13 mouse cellular contexts compared by ENCODE assay signal in genomic region chr1:186925411-186925810, GRCm38 (mm10). TPM values are rescaled to one million over a fixed set of nuclear protein-coding genes. Genes with fewer than 3 reads are reported as not detected.
DNase-seq lines count a peak whose midpoint lies in the region; ATAC-seq lines count a peak whose summit lies in the region.
"Had no signal": no experiment of that assay in that cellular context is flagged by ENCODE, and none has a peak within 500 bp of the region (broad histone marks: within the 10 kb centered on the region; RNA-seq: fewer than 3 reads in every experiment).

No protein-coding gene starts in this region.

- no peak for ATAC-seq in heart, embryonic 16.5 days (replicated peaks; ENCODE audit: extremely low read depth, insufficient read depth, low FRiP score)
- ATAC-seq in neural tube, embryonic 11.5 days (ENCODE audit: insufficient read depth, low FRiP score, low TSS enrichment) = no peak
- peak; percentile 70; the same call in 1 of the 2 replicates for ATAC-seq in embryonic facial prominence, embryonic 11.5 days (replicated peaks; ENCODE audit: insufficient number of reproducible peaks, low FRiP score, low TSS enrichment, low read depth)
- ATAC-seq in erythroblast, adult 5-6 weeks (replicated peaks; ENCODE audit: low FRiP score, poor library complexity, severe bottlenecking) = no peak

- intact Hi-C loops in left cerebral cortex, postnatal 36 days (cut with DNase I) = no loop called here

- H3K9me3 ChIP-seq in heart, embryonic 16.5 days (replicated peaks; ENCODE audit: control insufficient read depth, low read length) = no peaks in the 10 kb centered on the region
- H3K9me3 ChIP-seq in neural tube, embryonic 11.5 days (ENCODE audit: control insufficient read depth, low read length) = no peaks in the 10 kb centered on the region
- no peaks in the 10 kb centered on the region for H3K9me3 ChIP-seq in embryonic facial prominence, embryonic 11.5 days (replicated peaks; ENCODE audit: control insufficient read depth, low read length)

- H3K36me3 ChIP-seq in heart, embryonic 16.5 days (ENCODE audit: control insufficient read depth, insufficient read depth) = no peaks in the 10 kb centered on the region
- H3K36me3 ChIP-seq in neural tube, embryonic 11.5 days (ENCODE audit: control insufficient read depth, insufficient read depth, low read length) = no peaks in the 10 kb centered on the region
- H3K36me3 ChIP-seq in embryonic facial prominence, embryonic 11.5 days (replicated peaks; ENCODE audit: control insufficient read depth, insufficient read depth, low read depth, low read length) = no peaks in the 10 kb centered on the region

- no peak for DNase-seq in heart, postnatal 4 days
- peak; percentile 27 for DNase-seq in neural tube, embryonic 11.5 days (ENCODE audit: low spot score)
- no peak for DNase-seq in neural tube, embryonic 10.5 days (ENCODE audit: extremely low spot score, low spot score)
- peak; percentile 47 for DNase-seq in embryonic facial prominence, embryonic 11.5 days (ENCODE audit: low spot score)
- peak; percentile 41 for DNase-seq in mesoderm, embryonic 11.5 days (ENCODE audit: low read depth, low spot score)
- DNase-seq in left cerebral cortex, postnatal 36 days (ENCODE audit: low spot score in 2 of 2) = no peak
- DNase-seq: cerebellum, postnatal 25 days; kidney, adult 9 months; liver; lung, postnatal 14 days had no signal

- H3K4me2 ChIP-seq in heart, embryonic 16.5 days (ENCODE audit: low read depth, low read length) = peak overlapping the region; percentile 50
- no peak overlapping the region for H3K4me2 ChIP-seq in neural tube, embryonic 11.5 days (ENCODE audit: low read depth)
- H3K4me2 ChIP-seq in embryonic facial prominence, embryonic 11.5 days (ENCODE audit: low read depth, low read length) = no peak overlapping the region
- H3K4me2 ChIP-seq: hindbrain, embryonic 14.5 days had no signal

- 22% methylated on average over 9 of the region's 9 CpGs for WGBS in heart, embryonic 16.5 days
- 42% methylated on average over 9 of the region's 9 CpGs for WGBS in neural tube, embryonic 11.5 days
- 29% methylated on average over 9 of the region's 9 CpGs for WGBS in embryonic facial prominence, embryonic 11.5 days

- H3K4me3 ChIP-seq in heart, embryonic 16.5 days (ENCODE audit: low read length) = no peak overlapping the region
- H3K4me3 ChIP-seq in neural tube, embryonic 11.5 days (ENCODE audit: low read depth, low read length) = no peak overlapping the region
- no peak overlapping the region for H3K4me3 ChIP-seq in embryonic facial prominence, embryonic 11.5 days (ENCODE audit: low read depth, low read length)

- H3K4me1 ChIP-seq in heart, embryonic 16.5 days (ENCODE audit: control insufficient read depth, insufficient read depth, low read length) = peaks cover 5% of the 10 kb centered on the region
- no peaks in the 10 kb centered on the region for H3K4me1 ChIP-seq in neural tube, embryonic 11.5 days (ENCODE audit: control insufficient read depth, insufficient read depth, low read length)
- H3K4me1 ChIP-seq in embryonic facial prominence, embryonic 11.5 days (ENCODE audit: control insufficient read depth, insufficient read depth, low read length) = no peaks in the 10 kb centered on the region

- H3K9ac ChIP-seq in heart, embryonic 16.5 days (ENCODE audit: low read length) = 0 out of 2 replicates have a peak overlapping the region, but pooled peaks have one; percentile 5
- H3K9ac ChIP-seq in neural tube, embryonic 11.5 days (ENCODE audit: low read length) = no peak overlapping the region
- no peak overlapping the region for H3K9ac ChIP-seq in embryonic facial prominence, embryonic 11.5 days (replicated peaks; ENCODE audit: low read length)
- H3K9ac ChIP-seq: hindbrain, embryonic 14.5 days had no signal

- no peak overlapping the region for H3K27ac ChIP-seq in heart, embryonic 16.5 days (ENCODE audit: low read length)
- H3K27ac ChIP-seq in neural tube, embryonic 11.5 days (ENCODE audit: low read depth, low read length) = no peak overlapping the region
- H3K27ac ChIP-seq in embryonic facial prominence, embryonic 11.5 days (replicated peaks; ENCODE audit: low read depth, low read length) = no peak overlapping the region
- H3K27ac ChIP-seq: hindbrain, embryonic 14.5 days had no signal

- no peaks in the 10 kb centered on the region for H3K27me3 ChIP-seq in heart, embryonic 16.5 days (ENCODE audit: control insufficient read depth, insufficient read depth, low read length)
- H3K27me3 ChIP-seq in neural tube, embryonic 11.5 days (ENCODE audit: control insufficient read depth, insufficient read depth, low read length) = peaks cover 3% of the 10 kb centered on the region; the same call in 1 of the 2 replicates
- H3K27me3 ChIP-seq in embryonic facial prominence, embryonic 11.5 days (ENCODE audit: control insufficient read depth, insufficient read depth, low read length) = no peaks in the 10 kb centered on the region

RNA-seq across cellular contexts. Expression of gene D1Pas1, which starts 41.8 kb away (rescaled TPM):
- polyA plus RNA-seq in heart, embryonic 16.5 days (2015; fragmentation: Nextera tagmentation; extraction: Ambion mirVana) = 0.19 and 0.20 TPM in 2 replicates
- under 1 TPM; 0.36 to 0.41 TPM for total RNA-seq in heart, postnatal 4 days (2021)
- 0.28 TPM in 1 of 2 replicates, not detected in the other for polyA plus RNA-seq in neural tube, embryonic 11.5 days (2014; fragmentation: Nextera tagmentation; extraction: Ambion mirVana)
- polyA plus RNA-seq in embryonic facial prominence, embryonic 11.5 days (2014; fragmentation: Nextera tagmentation; extraction: Ambion mirVana) = 0.33 TPM in 1 of 2 replicates, not detected in the other
- total RNA-seq in erythroblast, adult 5-6 weeks (2015; ENCODE audit: low replicate concordance) = not detected in 2 replicates
- total RNA-seq in erythroblast, adult 5-6 weeks (2017; ENCODE audit: low replicate concordance) = not detected in 2 replicates
- total RNA-seq in left cerebral cortex, postnatal 36 days (2021) = not detected

Comparison
In these comparisons a context has a peak if more than half of its experiments do, and no peak if none do; other contexts are left out.
1. DNase-seq: peak in neural tube, embryonic 11.5 days (single experiment), embryonic facial prominence, embryonic 11.5 days (single experiment) and mesoderm, embryonic 11.5 days (single experiment); none in heart, postnatal 4 days (single experiment), neural tube, embryonic 10.5 days (single experiment) and left cerebral cortex, postnatal 36 days (0 of 2).